Mouse (Mus musculus) natural killer cell, adult 2 months (primary cell): ENCODE data around the gene Magi1.

Experiments
- DNase-seq, 2 experiments: peaks; one replicate each; pipeline ENCODE4 v3.0.0; 2022; ENCODE audit warnings: low spot score in 2 of 2

Magi1 gene

GRCm38 (mm10) chr6:94162918-94163317 is 120.8 kb downstream of the Magi1 start:
- no peak for DNase-seq

GRCm38 (mm10) chr6:94159256-94159655 is 124.5 kb downstream of the Magi1 start:
- no peak for DNase-seq

- DNase-seq, result no peak
These were observed 125.4 kb downstream of the Magi1 start for GRCm38 (mm10) chr6:94158119-94158848.

GRCm38 (mm10) chr6:94155996-94156395 is 127.7 kb downstream of the Magi1 start:
- DNase-seq, result no peak

- no peak for DNase-seq
These were observed 128.7 kb downstream of the Magi1 start for GRCm38 (mm10) chr6:94154854-94155601.

DNA sequence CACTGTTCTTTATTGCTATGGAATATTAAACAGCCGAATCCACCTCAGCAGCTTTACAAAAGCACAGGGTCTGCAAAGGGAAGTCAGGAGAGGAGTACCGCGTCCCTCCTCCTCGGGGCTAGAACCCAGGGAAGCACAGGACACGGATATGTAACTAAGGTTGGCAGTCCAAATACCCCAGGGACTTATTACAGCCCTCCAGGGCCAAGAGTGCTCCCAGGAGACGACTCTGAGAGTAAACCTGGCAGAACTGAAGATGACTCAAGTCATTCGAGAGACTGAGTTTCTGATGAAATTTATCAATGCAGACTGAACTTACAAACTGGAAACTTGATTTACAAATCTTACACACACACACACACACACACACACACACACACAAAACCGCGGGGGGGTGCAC is 130.8 kb downstream of the Magi1 start:
- no peak for DNase-seq

DNA sequence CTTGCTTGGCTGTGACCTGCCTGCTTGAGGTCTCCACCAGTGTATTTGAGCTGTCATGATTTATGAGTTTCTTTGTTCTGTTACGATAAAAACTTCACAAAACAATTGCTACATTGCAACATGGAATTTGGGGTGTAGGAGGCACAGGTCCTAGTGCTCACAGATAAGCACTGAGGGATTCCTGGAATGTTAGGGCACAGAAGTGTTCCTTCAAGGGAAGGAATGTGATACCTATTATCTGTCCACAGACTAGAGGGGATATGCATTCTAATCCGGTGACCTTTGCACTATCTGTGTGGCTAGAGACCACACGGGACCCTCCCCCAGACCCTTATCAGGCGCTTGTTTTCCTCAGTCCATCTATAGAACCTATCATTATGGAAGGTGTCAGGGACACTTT is 132.8 kb downstream of the Magi1 start:
- DNase-seq, result no peak

- DNase-seq, result no peak
These were observed 133.9 kb downstream of the Magi1 start for GRCm38 (mm10) chr6:94149800-94150199.

DNA sequence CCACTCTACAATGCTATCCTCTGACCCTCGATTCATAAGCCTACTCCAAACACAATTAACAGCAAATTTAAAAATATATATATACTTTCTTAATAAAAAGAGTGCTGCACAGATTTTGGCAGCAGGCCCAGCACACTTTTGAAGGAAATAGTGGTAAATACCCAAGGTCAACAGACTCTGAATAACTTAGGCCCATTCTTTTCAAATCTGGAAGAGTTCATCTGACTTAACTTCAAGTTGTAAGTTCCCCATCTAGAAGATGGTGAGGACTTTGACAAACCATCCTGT is 137.6 kb downstream of the Magi1 start:
- DNase-seq, result no peak

DNA sequence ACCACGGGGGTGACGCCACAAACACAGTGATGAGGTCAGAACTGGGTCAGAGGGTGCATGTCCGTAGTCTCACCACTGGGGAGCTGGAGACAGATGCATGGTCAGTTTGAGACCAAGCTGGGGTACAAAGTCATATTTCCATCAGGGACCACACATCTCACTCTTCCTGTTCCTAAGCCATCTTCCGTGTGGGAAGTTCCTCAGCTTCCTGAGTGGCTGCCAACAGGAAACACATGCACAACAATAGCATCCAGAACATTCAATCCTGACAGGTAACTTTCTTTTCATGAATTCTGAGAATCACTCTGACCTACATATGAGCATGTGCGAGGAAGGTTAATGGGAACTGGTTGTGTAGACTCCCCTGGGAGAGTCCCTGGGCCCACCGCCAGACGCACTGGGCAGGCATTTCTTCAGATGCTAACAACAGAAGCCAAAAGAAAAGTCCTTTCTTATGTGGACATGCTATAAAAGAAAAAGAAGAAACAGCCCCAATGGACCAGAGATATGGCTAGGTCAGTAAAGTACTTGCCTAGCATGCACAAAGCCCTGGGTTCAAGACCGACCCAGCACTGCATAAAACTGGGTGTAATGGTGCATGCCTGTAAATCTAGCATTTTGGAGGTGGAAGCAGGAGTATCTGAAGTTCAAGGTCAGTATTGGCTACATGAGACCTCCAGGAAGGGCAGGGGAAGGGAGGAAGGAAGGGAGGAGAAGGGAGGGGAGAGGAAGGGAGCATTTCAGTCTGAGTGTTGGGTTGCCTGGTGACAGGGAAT is 138.1 kb downstream of the Magi1 start:
- no peak for DNase-seq

DNA sequence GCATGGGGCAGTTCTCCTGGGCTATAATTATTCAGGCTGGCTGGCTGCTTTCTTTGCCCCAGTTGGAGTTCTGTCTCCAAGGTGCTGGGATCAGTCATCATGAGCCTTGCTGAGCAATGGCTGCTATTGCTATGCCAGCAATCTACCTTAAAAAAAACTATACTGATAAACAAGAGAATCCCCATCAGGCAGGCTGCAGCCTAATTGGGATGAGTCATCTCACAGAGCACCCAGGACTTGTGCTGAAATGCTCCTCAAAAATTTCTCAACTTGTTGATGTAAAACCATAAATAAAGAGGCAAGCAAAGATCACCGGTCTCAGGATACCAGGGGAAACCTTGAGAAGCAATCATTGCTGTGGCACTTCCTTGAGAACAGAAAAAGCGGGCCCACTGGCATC is 141.2 kb downstream of the Magi1 start:
- DNase-seq, result no peak

DNA sequence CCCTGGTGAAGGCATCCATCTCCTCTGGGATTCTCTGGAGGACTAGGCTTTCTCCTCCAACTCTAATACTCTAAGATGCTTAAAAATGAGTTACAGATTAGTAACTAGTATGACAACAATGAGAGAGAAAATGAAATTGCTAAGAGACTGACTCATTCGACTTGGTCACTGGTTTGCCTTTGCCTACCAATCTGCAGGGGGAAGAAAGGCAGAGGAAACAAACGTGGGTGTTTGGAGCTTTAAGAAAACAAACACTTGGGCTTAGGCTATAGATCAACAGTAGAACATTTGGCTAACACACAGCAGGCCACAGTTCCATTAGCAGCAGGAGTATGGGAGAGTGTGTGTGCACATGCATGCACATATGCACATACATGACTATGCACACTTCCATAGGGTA is 142.2 kb downstream of the Magi1 start:
- DNase-seq, result no peak

DNA sequence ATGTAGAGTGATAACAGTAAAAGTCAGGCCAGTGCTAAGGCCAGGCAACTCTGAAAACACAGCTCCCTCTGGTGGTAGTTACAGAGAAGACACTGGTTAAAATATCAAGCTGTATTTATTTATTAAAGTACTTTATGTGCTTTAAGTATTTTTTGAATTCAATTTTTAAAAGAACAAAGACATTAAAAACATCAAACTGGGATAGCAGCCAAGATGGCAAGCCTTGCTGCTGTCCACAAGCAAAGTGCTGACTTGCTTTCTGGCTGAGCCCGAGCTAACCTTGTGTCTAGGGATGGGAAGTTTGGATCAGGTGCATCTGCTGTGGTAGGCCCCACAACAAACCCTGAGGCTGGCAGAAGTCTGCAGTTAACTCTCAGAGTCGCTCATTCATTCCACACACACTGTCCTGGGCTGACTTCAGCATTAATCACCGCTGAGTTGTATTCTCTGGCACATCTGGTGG is 143.7 kb downstream of the Magi1 start:
- no peak for DNase-seq

GRCm38 (mm10) chr6:94136693-94137092 is 147.0 kb downstream of the Magi1 start:
- DNase-seq, result no peak

GRCm38 (mm10) chr6:94134159-94134558 is 149.6 kb downstream of the Magi1 start:
- DNase-seq, result no peak

DNA sequence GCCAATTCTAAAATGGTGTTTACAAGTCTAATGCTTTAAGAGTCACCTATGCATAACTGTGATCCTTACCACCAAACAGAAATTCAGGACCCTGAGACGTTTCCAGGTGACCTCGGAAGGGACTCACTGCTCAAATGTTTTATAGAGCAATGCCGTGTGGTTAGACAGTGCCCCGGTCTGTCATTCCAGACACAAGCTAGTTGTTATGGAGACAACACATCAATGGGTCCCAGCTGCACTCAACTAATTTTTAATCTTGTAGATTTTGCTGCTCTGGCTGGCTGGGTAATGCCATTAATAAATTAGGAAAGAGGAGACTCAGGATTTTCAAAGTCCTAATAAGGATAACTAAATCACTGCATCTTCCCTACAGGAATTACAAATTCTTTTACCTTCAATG is 151.7 kb downstream of the Magi1 start:
- DNase-seq, result no peak

GRCm38 (mm10) chr6:94130389-94130788 is 153.3 kb downstream of the Magi1 start:
- DNase-seq, result no peak

DNA sequence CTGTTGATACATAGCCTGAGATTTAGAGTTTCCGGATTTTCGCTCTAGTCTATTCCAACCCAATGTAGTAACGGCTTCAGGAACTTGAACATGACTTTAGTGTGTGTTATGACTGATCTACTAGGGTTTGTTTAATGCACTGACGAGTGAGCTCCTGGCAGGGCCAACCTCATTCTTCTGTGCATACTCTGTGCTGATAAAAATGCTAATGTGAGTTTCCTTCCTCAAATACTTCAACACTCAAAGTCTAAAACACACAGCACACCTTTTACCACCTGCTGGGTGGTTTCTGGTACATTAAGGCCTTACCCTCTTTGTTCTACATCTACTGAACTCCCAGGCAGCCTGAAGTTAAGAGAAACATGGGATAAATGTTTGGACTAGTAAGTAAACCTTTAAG is 157.0 kb downstream of the Magi1 start:
- DNase-seq, result no peak

DNA sequence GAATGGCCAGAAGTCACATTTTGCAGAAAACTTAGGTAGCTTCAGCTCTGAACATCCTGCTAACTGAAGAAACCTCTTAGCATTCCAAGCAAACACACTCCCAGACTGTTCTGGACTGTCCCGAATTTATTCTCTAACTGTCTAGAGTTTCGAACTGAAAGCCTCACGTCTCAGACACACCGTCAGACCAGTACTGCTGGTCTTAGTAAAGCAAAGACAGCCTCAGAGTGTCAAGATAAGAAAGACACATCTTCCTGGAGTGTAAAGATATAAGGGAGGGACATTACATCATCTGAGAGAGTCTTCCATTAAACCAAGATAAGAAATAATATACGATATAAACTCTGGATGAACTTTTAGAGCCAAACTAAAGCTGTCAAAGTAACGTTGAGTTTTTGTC is 158.6 kb downstream of the Magi1 start:
- DNase-seq, result no peak

DNA sequence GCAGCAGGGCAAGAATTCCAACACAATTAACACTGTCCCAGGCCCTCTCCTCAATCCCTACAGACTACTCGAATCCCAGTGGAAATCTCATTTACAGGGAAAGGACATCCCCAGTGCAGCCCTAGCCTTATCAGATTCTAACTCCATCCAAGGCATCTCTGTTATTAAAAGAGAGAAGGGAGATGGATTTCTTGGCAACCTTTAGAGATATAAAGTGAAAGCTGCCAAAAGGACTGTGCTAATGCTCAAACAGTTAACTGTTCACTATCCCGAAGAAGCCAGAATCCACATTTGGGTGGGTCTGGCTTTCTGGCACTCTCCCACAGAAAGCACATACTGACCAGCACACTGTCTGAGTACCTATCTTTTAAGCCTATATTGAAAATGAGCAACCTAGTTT is 159.4 kb downstream of the Magi1 start:
- DNase-seq, result no peak

GRCm38 (mm10) chr6:94122566-94123150 is 161.1 kb downstream of the Magi1 start:
- DNase-seq, result no peak

- no peak for DNase-seq
These were observed 162.2 kb downstream of the Magi1 start for GRCm38 (mm10) chr6:94121488-94121887.
